Mouse (Mus musculus) embryo, embryonic 11.5 days (tissue): ENCODE data around the gene Sez6l.

Source experiments
- DNase-seq: peaks from one replicate; pipeline ENCODE4 v3.0.0-alpha.2; 2012; ENCODE audit warnings: low read depth, low spot score

The Sez6l gene

GRCm38 (mm10) chr5:112576993-112577670 lies at the start of gene Sez6l:
Gene Sez6l (minus strand): TSS chr5:112577185.
- no peak for DNase-seq

- DNase-seq = no peak
Observed at GRCm38 (mm10) chr5:112625555-112626160, 48.7 kb upstream of the Sez6l start.

DNA sequence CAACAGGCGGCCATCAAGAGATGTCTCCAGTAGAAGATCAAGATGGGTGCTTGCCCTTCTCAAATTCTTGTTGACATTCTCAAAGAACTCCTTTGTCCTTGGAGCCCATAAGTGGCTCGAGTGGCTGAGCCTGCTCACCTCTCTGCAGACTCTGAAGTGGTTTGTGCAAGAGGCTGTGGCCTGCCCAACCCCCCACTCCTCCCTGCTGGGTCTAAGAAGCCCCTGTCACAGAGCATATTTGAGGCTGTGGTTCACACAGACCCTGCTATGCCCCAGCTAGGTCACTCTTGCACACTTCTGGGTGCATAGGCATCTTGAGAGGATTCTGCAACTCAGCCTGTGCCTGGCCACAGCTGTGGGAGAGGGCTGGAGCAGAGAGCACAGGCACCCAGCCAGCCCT lies 46.0 kb upstream of the Sez6l start:
- DNase-seq = no peak

- no peak for DNase-seq
Observed at GRCm38 (mm10) chr5:112620256-112620655, 43.3 kb upstream of the Sez6l start.

- DNase-seq = no peak
Observed at GRCm38 (mm10) chr5:112619344-112619743, 42.4 kb upstream of the Sez6l start.

DNA sequence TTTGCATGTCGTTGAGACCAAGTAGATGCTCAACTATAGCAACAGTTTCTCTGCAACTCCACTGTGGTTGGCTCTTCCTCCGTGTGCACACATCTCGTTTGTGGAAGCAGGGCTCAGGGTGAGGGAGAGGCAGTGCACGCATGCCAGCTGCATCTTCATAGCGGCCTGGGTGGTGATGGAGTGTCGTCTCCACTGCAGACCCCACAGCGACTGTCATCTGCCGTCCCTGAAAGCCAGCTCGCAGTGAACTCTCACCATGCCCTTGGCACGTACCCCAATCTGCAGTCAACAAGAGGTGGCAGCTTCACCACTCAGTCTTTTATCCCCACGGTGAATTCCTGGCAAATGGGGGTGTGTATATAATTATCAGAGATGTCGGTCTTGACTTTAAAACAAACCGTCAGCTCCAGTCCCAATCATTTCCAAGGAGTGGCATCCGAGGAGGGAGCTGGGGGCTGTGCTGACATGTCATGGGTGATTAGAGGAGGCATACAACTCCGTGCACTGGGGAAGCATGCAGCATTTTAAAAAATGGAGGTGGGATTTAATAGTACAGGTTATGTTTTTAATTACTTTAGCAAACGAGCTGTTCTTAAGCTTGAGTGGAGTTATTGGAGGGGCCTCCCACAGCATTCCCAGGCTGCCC lies 40.7 kb upstream of the Sez6l start:
- DNase-seq = no peak

- DNase-seq = no peak
Observed at GRCm38 (mm10) chr5:112615946-112616617, 39.1 kb upstream of the Sez6l start.

- no peak for DNase-seq
Observed at GRCm38 (mm10) chr5:112607867-112608516, 31.0 kb upstream of the Sez6l start.

- no peak for DNase-seq
Observed at GRCm38 (mm10) chr5:112607119-112607518, 30.1 kb upstream of the Sez6l start.

DNA sequence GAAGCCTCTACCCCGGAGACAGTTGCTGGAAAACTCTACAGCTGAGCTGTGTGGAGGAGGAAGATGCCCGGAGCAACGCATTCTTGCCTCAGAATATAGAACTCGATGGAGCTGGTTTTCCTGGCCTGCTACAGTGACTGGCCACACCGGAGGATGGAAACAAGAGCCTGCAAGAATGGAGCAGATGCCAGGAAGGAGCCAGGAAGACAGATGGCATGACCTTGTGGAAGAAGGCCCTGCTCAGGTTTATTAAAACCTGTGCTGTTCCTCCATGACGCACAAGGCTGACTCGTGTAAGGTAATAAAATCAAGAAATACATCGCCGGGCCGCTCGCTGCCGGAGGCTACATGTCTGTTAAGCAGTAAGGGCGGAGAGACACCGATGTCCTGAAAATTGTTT lies 28.4 kb upstream of the Sez6l start:
- no peak for DNase-seq

DNA sequence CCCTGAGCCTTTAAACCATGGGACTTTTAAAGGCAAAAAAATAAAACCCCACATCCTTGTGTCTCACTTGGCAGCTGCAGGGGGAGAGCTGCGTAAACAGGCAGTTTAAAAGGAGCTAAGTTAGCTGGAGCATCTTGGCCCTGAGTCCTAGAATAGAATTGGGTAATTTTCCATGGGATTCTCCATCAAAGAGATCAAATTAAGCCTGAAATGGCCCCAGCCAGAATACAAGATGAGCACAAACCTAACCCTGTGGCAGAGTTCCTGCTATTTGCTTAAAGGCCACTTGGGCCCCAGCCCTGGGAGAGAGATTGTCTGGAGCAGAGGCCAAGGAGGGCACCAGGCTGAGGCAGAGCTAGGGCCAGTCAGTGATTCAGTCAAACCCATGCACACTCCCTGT lies 27.3 kb upstream of the Sez6l start:
- DNase-seq = no peak

GRCm38 (mm10) chr5:112603594-112603993 lies 26.6 kb upstream of the Sez6l start:
- no peak for DNase-seq

DNA sequence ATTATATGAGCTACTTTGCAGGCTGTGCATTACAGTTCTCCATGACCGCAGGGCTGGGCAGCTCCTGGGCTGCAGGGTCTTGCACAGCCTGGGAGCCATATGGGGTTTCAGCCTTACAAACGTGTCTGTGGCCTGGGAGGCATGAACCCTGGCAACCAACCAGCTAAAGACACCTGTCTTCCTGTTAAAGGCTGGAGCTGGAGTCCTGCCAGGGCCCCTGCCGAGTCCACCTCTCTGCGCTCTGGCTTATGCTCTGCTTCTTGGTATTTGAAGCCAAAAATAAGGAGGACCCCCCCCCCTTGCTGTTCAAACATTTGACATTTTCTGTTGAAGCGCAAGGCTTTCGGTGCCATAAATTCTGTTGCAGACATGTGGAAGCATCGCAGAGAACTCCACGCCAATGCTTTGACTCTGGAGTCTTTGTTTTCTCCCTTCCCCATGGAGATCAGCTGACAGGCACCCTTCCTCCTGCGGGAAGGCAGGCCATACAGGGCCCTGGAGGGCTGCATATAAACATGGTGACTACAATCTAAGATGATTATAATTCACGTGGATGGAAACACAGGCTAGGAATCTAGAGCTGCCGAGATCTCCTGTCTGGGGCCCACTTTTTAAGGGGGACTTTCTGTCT lies 23.4 kb upstream of the Sez6l start:
- no peak for DNase-seq

- no peak for DNase-seq
Observed at GRCm38 (mm10) chr5:112599538-112600308, 22.7 kb upstream of the Sez6l start.

DNA sequence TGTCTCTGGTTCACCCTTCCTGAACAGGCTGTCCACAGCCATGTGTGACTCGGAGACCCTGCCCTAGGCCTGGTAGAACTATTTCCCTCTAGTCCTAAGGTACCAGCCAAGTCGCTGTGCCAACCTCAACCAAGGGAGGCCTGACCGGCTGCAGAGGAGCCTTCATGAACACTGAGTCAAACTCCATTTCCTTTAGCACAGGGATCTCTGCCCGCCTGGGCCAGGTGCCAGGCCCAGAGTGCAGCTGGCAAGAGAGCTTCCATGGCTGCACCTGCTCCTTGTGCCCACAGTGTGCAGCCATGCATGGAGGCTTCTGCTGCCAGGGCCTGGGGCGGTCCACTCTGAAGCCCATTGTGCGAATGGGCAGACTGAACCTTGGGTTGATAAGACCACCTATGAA lies 20.9 kb upstream of the Sez6l start:
- DNase-seq = no peak

- no peak for DNase-seq
Observed at GRCm38 (mm10) chr5:112597307-112597706, 20.3 kb upstream of the Sez6l start.

GRCm38 (mm10) chr5:112596729-112597128 lies 19.7 kb upstream of the Sez6l start:
- DNase-seq = no peak

- DNase-seq = no peak
Observed at GRCm38 (mm10) chr5:112595701-112596632, 19.0 kb upstream of the Sez6l start.

DNA sequence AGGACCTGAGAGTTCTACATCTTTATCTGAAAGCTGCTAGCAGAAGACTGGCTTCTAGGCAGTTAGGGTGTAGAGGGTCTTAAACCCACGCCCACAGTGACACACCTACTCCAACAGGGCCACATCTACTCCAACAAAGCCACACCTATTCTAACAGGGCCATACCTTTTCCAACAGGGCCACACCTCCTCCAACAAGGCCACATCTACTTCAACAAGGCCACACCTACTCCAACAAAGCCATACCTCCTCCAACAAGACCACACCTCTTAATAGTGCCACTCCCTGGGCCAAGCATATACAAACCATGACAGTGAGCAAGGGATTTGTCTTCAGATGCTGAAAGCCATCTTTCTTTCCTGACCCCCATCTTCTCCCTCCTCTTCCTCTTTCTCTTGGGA lies 14.7 kb upstream of the Sez6l start:
- no peak for DNase-seq

GRCm38 (mm10) chr5:112586071-112586470 lies 9.1 kb upstream of the Sez6l start:
- no peak for DNase-seq
